Mouse (Mus musculus) spleen, embryonic (tissue): ENCODE measurements at regions not wholly inside any gene's neighbourhood (a gene's known extent, or its start where the extent isn't known, plus 50 kb on each side); places are given as distances from the start of the nearest gene placed in this dataset.

Source experiments
- CTCF ChIA-PET: fragments of 350-600 bp; sonication (Branson Sonifier 250); formaldehyde crosslinking; loops from one replicate; lab custom pipeline; 2022; lab: Charles Lee

DNA sequence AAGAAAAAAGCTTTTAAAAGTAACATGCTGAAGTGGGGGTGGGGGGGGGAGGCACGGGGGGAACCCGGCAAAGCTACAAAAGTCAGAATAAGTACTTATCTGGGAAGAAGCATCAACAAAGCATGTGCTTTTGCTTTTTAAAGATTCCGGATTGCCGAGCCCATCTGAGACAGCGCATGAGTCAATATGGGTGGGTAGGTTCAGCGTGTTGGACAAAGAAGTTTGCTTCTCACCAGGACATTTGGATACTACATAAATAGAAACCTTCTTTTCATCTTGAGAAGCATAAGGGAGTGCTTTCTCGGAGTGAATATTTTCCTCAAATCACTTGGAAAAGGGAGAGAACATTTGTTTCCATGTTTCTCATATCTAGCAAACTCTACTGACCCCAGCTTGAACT, 414.1 kb downstream of the Klf5 start:
- CTCF ChIA-PET, result no interaction called here

DNA sequence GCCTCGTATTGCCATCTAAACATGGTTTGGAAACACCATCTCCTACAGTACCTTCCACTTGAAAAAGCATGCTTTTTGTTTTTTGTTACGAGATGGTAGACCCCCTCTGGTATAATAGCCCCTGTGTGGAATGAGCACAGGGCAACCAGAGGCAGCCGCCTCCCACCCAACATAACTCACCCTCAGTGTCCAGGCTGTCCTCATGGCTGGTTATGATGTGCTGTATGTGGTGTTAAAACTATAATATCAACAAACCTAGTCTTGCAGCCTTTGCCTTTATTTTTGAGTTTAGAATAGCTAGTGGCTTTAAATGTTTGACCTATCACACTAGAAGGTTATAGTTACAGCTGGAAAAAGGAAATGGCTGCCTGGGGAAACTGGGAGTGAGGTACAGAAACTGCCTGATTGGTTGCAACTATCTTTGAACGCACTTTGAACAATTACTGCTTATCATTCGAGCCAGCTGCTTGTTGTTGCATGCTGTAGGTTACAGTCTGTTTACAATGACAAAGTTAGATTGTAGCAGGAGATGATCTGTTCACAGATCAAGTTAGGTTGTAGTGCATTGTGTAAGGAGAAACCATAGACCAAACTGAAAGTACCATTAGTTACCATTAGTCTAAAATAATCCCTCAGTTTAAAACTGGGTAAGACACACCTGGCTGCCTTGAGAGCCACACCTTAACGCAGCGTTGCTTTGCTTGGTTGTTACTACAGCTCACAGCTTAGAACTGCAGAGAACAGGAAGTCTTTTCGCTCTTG, 414.8 kb downstream of the Klf5 start:
- CTCF ChIA-PET, result no interaction called here

DNA sequence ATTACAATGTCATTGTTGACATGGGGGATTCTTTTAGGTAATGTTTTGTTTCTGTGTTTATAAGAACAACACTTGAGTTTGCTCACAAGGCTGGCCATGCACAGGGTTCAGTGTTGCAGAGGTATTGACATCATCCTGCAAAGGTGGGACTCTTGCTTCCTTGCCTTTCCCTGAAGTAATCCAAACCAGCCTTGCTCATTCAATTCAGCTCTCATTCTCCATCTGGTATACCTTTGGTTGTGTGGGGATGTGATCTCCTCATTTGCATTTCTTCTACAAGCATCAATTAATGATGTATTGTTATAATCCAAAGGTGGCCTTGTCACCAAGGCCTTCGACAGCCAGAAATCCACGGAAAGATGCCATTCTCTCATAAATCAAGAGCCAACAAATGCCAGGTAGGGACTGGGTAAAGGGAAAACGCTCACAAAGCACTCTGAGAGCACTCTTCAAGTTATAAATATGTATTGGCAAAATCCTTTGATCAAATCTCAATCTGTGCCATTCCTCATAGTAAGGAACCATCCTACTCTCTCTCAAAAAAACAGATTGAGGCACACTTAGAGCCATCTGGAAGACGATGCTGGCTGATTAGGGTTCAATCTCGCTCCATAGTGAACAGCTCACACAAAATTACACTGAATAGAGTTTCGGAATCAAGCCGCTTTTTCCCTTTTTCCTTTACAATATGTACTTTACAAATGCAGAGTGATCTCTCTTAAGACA, 435.1 kb downstream of the Klf5 start:
- CTCF ChIA-PET, result no interaction called here

- CTCF ChIA-PET, result no interaction called here
These were observed 435.7 kb downstream of the Klf5 start for GRCm38 (mm10) chr14:99734200-99734567.

- CTCF ChIA-PET, result no interaction called here
These were observed 445.3 kb downstream of the Klf5 start for GRCm38 (mm10) chr14:99743625-99744297.

GRCm38 (mm10) chr14:99745209-99745608, 446.7 kb downstream of the Klf5 start:
- CTCF ChIA-PET, result no interaction called here

DNA sequence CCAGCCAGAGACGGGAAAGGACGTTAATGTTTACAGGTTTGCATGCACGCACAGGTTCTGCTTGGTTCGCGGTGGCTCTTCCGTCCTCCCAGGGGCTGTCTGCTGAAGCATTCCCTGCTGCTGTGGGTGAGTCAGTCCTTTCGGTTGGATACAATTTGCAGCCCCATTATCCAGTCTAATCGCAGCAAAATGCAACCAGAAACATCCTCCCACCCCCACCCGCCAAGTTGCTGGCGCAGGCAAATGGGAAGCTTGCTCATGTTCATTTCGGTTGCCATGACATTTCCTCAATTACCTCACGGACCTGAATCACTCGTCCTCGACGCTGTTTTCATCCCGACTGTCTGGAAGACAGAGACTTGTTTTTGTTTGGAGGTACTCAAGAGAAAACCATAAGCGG, 449.7 kb downstream of the Klf5 start:
- CTCF ChIA-PET, result no interaction called here

DNA sequence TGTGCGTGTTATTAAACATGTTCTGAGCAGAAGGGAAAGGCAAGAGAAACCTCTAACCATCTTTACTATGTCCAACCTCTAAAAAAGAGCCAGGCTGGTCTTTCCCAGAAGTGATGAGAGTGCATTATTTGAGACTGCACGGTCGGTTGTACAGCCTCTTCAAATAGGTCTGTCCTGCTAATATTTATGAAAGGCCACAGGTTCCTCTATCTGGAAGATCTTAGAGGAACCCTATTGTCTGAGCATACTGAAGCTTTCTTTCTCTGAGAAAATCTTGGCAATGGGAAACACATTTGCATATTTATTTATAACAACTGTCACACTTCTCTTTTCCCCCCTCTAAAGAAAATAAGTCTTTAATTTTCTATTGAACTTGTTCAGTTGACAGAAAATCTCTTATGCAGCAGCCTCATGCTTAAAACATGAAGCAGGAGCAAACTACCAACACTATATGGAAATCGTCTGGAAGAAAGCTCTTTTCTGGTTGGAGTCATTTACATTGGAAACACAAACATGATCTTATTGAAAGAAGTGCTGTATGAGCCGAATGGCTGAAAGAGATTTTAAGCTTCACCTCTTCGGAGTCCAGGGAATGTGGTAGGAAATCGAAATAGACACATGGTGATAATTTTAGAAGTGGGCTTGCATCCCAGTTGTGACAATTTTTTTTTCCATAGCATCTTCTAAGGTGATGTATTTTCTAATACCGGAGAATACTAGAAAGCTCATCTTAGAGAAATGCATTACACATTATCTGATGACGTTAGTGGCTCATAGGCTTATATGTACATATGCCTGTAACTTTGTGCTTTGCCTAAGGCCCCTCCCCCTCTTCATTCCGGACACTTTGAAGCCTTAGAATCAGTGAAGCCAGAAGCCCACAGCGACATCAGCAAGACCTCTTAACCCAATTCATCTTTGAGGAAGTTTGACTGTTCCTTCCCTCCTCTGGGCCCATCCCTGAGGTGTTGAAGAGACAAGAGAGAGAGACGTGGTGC, 451.1 kb downstream of the Klf5 start:
- CTCF ChIA-PET, result no interaction called here

DNA sequence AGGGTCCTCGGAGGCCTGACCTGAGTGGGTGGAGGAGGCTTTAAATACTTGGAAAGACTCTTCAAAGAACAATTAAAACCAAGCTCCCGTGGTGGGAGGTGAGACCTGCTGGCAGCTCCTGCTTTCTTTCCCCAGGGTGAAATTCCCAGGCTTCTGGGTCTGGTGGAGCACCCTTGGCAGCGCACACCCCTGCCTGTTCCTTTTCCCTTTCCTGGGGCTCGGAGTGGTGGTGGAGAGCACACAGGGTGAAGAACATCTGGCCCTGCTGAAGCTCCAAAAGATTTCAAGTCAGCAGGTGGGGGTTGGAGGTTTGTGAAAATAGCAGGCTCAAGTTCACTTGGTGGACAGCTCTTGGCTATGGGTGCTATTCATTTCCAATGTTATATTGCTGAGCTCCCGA, 459.6 kb downstream of the Klf5 start:
- CTCF ChIA-PET, result no interaction called here

GRCm38 (mm10) chr14:99763336-99763735, 464.8 kb downstream of the Klf5 start:
- CTCF ChIA-PET, result no interaction called here

DNA sequence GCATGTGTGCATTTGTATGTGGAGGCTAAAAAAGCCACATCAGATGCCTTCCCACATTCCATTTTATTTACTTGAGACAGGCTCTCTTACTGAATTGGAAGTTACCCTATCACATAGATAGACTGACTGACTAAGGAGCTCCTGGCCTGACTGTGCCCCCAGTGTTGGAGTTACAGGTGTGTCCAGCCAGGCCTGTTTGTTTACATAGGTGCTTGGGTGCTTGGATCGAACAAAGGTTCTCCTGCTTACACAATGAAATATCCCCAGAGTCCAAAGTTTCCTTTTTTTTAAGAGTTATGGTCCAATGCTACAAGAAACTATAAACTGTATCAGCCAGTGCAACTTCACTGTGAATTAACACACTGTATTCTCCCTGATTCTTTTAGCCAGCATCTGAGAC, 472.5 kb downstream of the Klf5 start:
- CTCF ChIA-PET, result no interaction called here

GRCm38 (mm10) chr14:99772774-99773423, 474.4 kb downstream of the Klf5 start:
- CTCF ChIA-PET, result no interaction called here

DNA sequence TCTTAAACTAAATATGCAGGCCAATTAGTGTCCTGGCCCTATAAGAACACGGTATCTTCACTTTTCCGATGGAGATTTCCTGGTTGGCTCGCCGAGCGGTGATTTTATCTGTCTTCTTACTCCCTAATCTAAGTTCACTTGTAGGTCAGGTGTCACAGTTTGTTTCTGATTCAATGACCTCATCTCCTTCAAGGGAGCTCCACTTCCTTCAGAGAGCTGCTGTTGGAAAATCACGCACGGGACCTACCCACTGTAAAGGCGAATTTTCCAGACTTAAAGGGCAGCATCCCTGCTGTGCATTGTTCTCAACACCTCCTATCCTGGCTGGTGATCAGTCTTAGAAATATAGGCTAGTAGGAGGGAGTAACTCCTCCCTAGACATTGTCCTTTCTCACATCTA, 480.0 kb downstream of the Klf5 start:
- CTCF ChIA-PET, result no interaction called here

DNA sequence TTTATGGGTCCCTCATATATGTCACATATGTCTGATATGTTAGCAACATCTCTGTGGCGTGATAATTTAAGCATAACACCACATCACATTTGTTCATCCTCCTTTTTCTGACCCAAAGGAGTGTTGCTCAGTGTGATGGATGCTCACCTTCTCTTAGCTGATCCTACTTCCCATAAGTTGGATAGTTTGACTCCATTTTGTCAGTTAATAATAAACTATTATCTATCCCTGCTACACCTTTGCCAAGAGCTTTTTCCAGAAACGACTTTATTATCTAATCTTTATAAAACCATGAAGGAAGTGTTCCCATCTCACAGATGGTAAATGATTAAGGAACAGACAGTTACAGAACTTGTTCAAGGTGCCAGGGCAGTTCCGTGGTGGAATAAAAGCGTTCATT, 480.5 kb downstream of the Klf5 start:
- CTCF ChIA-PET, result no interaction called here

GRCm38 (mm10) chr14:99783646-99784045, 485.2 kb downstream of the Klf5 start:
- CTCF ChIA-PET, result no interaction called here

GRCm38 (mm10) chr14:99785106-99785505, 486.6 kb downstream of the Klf5 start:
- CTCF ChIA-PET, result no interaction called here

- CTCF ChIA-PET, result no interaction called here
These were observed 487.9 kb downstream of the Klf5 start for GRCm38 (mm10) chr14:99786367-99786766.

GRCm38 (mm10) chr14:99788185-99788584, 489.7 kb downstream of the Klf5 start:
- CTCF ChIA-PET, result no interaction called here

GRCm38 (mm10) chr14:99796293-99796692, 488.2 kb downstream of the Klf12 start:
- CTCF ChIA-PET, result no interaction called here

GRCm38 (mm10) chr14:99806052-99806451, 478.4 kb downstream of the Klf12 start:
- CTCF ChIA-PET, result no interaction called here

DNA sequence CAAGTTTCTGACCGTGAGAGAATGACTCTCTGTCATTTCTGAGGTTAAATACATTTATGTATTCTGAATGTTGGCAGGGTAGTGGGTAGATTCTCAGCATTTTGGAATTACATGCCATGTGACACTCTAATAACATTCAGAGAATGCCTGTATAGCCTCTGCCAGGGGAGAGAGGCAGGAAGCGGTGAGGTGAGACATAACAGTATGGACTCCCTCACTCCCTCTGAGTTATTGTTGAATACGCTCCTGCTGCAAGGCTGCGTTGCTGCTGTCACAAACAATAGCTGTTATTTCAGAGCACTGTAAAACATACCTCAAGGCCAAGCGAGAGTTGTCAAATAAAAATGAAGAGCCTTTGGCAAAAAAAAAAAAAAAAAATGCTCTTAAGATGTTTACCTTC, 477.9 kb downstream of the Klf12 start:
- CTCF ChIA-PET, result no interaction called here
